14 mouse cellular contexts compared by ENCODE assay signal in the genomic region with DNA sequence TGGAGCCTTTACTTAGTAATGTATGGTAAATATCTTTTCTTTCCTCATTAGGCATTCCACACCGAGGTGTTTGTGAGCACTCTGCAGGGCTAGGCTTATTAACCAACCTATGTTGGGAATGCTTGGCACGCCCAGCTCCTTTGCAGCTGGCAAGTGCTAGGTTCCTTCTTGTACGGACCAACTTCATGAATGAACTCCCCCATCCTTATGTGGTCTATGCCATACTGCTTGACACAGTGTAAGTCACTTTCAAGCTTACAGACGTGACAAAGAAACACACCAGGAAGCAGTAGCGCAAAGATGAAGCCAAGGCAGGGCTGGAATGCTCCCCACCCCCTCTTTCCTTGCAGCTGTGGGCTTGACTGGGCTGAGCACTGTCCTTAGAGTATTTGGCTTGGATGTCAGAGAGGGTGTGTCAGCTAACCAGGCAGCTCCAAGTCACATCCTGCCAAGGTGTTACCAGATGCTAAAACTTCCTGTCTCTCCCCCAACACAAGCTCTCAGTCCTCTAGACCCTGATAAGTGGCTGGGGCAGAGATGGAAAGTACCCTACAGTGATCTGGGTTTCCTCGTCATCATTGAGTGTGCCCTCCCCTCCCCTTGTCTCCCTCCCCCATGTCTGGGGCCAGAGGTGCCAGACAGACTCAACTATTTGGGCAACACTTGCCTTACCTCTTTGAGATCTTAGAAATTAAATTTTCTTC.
DNase-seq lines count a peak whose midpoint lies in the region; TF ChIP-seq lines count a peak whose summit lies in the region.
"Had no signal": no experiment of that assay in that cellular context is flagged by ENCODE, and none has a peak within 500 bp of the region (broad histone marks: within the 10 kb centered on the region; RNA-seq: fewer than 3 reads in every experiment).

No protein-coding gene starts in this region.

- no peak overlapping the region for H3K9ac ChIP-seq in liver, adult 2 months (ENCODE audit: low read depth, low read length)
- H3K9ac ChIP-seq: embryonic facial prominence, embryonic 12.5 days; liver, postnatal 0 days; neural tube, embryonic 15.5 days had no signal

- H3K79me2 ChIP-seq in liver, adult 2 months (ENCODE audit: control insufficient read depth, insufficient read depth, low read length), result no peaks in the 10 kb centered on the region

- TF ChIP-seq POLR2A in liver, adult 2 months (IDR thresholded peaks at IDR 0.05; ENCODE audit: extremely low read depth, insufficient read depth, low read length), result no peak

- no peaks in the 10 kb centered on the region for H3K36me3 ChIP-seq in liver, adult 2 months (ENCODE audit: control insufficient read depth, insufficient read depth, low read length)
- H3K36me3 ChIP-seq: embryonic facial prominence, embryonic 12.5 days; neural tube, embryonic 15.5 days had no signal

- TF ChIP-seq CTCF in liver, adult 2 months (IDR thresholded peaks at IDR 0.05; ENCODE audit: low read depth, low read length), result no peak

- H3K27ac ChIP-seq in liver, adult 2 months (replicated peaks; ENCODE audit: insufficient read depth, low read depth, low read length), result no peak overlapping the region
- H3K27ac ChIP-seq: embryonic facial prominence, embryonic 12.5 days; neural tube, embryonic 15.5 days had no signal

- H3K4me1 ChIP-seq in liver, adult 2 months (ENCODE audit: control insufficient read depth, insufficient read depth, low read length), result no peaks in the 10 kb centered on the region
- H3K4me1 ChIP-seq: embryonic facial prominence, embryonic 12.5 days; neural tube, embryonic 15.5 days had no signal

- WGBS in liver, adult 2 months, result 65% methylated on average over 6 of the region's 6 CpGs

- DNase-seq in liver, adult 2 months (ENCODE audit: extremely low read depth, low read depth, low spot score), result no peak
- DNase-seq in liver (no peak), ZHBTc4 (ENCODE audit: low read depth, low spot score) (peak; percentile 84)
- peak; percentile 40 for DNase-seq in CD4-positive helper T cell, adult 2 months (ENCODE audit: low read depth, low spot score)
- peak; percentile 3 for DNase-seq in lung, postnatal 36 days
- no peak for DNase-seq in cerebellum, adult 11 months
- no peak for DNase-seq in cerebellum, adult 11-12 months
- no peak for DNase-seq in cerebellum, adult 9-10 months
- DNase-seq: cerebellum, postnatal 25 days; heart, postnatal 4 days; kidney, adult 11 months; liver, postnatal 0 days had no signal

- H3K27me3 ChIP-seq in liver, adult 2 months (ENCODE audit: control insufficient read depth, insufficient read depth, low read length), result no peaks in the 10 kb centered on the region
- H3K27me3 ChIP-seq: embryonic facial prominence, embryonic 12.5 days; neural tube, embryonic 15.5 days had no signal

- 0 out of 2 replicates have a peak overlapping the region, but pooled peaks have one; percentile 5 for H3K4me3 ChIP-seq in liver, adult 2 months (ENCODE audit: insufficient read depth, low read depth, low read length)
- H3K4me3 ChIP-seq: embryonic facial prominence, embryonic 12.5 days; neural tube, embryonic 15.5 days had no signal

Comparison
In these comparisons a context has a peak if more than half of its experiments do, and no peak if none do; other contexts are left out.
1. DNase-seq: peak in CD4-positive helper T cell, adult 2 months (single experiment), ZHBTc4 (single experiment) and lung, postnatal 36 days (single experiment); none in liver, adult 2 months (single experiment), liver (single experiment), cerebellum, adult 11 months (single experiment), cerebellum, adult 11-12 months (single experiment) and cerebellum, adult 9-10 months (single experiment).